Mouse (Mus musculus) layer of hippocampus, adult 9-11 months (tissue): Measurements from ENCODE around the gene Hsd3b5.
"Not testable (repeated sequence)": the region's sequence is repeated elsewhere in the genome, so short reads cannot be mapped to it uniquely, and the experiment has no call there.

Experiments used
- DNase-seq: peaks from one replicate; pipeline ENCODE4 v3.0.0; 2022

The Hsd3b5 gene

DNA sequence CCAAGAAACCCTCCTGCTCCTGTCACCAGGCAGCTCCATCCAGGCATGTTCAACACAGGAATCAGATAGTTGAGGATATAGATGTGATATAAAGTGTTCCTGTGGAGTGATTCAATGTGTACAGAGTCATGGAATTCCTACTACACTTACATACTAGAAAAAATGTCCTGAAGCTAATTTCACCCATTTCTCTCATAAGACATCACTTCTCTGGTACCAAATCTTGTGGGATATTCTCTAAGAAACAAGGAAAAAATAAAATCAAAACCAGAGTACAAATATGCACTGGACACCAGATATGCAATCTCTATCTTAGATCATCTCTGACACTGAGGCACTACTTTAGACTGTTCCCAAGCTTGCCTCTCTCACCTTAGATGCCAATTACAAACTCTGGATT, at the start of gene Hsd3b5:
Gene Hsd3b5 (minus strand): TSS at position 101 of the 400 bp plus-strand sequence.
- no peak for DNase-seq

DNA sequence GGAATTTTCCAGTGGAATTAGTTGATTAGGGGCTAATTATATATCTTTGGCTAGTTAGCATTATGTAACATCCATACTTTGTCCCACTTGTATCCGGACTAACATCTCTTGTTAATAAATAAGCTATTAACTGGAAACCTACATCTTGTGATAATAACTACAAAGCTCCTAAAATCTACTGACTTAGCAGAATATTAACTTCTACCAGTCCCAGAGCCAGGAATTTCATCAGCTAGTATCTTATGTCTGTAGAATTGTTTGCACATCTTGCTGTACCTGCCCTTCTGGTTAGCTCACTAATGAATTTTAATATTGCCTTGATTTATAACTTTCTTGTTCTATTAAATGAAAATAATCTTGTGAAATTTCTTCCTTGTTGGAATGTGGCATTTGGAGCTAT, 5.1 kb upstream of the Hsd3b5 start:
- DNase-seq: no peak

DNA sequence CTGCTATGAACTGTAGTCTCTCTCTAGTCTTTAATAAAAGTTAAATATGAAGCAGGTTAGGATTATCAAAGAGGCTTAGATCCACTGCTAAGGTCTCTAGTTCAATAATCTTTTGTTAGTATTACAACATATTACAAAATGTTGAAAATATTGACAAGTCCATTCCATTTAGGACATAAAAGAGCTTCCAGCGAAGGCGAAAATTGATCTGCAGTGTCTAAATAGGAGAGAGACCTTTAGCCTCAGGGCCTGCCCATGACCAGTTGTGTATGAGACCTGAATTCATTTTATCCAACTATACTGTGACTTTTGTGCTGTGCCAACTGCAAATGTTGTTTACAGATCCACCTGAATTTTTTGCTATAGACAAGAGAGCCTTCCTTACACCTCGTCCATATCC, 419 bp downstream of the Hsd3b5 start:
- no peak for DNase-seq

DNA sequence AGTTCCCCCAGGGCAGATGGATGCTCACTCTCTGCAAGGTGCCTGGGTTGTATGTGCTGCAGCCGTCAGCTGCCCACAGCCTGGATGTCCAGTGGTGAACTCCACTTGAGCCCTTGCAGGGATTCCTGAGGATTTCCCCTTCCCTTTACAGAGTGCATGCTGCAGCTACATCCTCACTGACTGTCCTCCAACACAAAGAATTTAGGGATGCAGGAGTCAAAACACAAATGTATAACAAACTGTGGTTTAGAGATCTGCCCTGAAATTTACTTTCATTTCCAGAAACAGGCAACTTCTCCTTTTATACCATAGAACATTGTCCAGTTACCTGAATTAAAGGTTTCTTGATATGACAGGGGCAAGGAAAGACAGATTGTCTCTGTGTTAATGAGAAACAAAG, 13.3 kb downstream of the Hsd3b5 start:
- not testable (repeated sequence) for DNase-seq

DNA sequence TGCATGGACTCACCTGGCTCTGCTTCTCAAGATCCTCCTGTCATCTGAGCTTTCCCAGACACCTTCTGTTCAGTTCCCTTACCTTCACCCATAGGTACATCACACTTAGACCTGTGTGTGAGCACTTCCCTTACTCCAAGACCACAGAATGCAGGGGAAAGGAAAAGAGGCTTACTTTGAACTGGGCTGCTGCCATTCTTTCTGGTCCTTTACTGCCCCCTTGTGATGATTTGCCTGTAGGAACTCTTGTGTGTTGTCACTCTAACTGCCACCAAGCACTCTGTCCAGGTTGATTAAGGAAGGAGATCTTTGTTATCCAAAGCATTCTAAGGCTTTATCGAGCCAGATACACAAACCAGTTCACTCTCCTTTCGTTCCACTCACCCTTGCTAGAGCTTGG, 13.8 kb downstream of the Hsd3b5 start:
- DNase-seq: not testable (repeated sequence)

DNA sequence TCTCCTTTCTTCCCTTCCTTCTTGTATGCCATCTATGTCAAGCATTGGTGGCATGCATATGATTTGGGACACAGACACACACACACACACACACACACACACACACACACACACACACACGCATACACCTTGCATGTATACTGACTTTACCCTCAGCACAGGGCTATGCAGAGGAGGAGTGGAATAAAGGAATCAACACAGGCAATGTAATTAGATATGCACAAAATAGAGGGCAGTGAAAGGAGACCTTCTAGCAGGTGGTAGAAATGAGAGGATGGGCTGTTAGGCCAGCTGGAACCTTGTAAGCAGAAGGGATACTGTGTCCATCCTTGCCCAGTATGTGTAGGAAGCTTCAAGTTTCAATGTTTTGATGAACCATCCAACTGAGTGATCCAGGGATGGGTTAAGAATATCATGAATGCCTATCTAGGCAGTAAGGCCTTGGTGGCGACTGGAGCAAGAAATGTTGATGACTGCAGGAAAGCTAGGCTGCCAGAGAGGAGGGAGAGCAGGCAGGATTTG, 15.6 kb downstream of the Hsd3b5 start:
- DNase-seq: not testable (repeated sequence)

DNA sequence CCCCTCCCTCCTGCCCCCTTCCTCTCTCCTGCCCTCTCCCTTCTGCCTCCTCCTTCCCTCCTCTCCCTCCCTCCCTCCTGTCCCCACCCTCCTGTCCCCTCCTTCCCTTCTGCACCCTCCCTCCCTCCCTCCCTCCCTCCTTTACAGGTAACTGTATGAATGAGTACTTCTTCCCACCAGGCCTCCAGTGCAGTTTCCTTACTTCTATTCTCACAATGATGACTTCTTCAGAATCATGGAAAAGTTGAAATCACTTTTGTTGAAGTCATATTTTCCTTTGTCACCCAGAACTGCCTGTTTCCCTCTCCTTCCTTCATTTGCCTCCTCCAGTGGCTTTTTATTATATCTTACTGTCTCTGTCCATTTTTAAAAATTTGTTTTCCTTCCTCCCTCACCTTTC, 16.1 kb downstream of the Hsd3b5 start:
- DNase-seq: no peak

- not testable (repeated sequence) for DNase-seq
Measured at GRCm38 (mm10) chr3:98613540-98613939, 16.5 kb downstream of the Hsd3b5 start.

DNA sequence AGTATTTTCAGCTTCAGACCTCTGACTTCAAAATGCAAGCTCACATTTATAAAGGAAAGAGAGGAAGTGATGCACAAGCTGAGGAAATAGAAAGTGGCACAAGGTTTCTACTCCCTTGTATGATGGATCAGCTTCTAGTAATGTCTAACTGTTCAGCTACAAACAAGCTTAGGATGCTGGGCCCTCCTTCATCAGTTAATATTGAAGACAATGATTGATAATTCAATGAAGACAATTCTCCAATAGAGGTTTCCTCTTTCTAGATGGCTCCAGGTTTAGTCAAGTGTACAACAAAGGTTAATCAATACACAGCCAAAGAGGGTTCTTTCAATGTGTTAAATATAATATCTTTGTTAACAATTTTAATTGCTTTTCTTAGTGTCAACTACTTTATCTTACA, 41.3 kb downstream of the Hsd3b5 start, which contains the start of gene Gm10681:
Gene Gm10681 (minus strand): TSS at position 101 of the 400 bp plus-strand sequence.
- DNase-seq: no peak

DNA sequence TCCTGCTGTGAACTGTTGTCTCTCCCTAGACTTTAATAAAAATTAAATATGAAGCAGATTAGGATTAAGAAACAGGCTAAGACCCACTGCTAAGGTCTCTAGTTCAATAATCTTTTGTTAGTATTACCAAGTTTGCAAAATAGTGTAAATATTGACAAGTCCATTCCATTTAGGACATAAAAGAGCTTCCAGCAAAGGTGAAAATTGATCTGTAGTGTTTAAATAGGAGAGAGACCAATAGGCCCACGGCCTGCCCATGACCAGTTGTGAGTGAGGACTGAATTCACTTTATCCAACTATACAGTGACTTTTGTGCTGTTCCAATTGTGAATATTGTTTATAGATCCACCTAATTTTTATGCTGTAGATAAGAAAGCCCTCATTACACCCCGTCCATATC, 42.3 kb downstream of the Hsd3b5 start:
- DNase-seq: no peak

DNA sequence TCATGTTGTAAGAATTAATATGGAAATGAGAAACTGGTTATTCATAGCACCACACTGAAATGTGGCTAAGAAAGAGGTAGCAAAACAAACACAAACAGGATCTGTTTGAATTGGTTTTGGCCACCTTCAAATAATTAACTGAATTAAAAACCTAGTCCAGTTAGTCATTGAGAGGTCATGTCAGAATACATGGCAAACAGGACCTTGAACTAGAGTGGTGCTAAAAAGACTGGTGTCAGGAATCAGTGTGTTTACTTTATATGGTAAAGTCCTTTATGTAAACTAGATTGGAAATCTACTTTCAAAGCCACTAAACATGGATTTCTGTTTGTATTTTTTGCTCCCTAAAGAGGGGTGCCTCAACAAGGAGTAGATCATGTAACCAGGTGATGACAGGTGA, 47.4 kb downstream of the Hsd3b5 start:
- not testable (repeated sequence) for DNase-seq

DNA sequence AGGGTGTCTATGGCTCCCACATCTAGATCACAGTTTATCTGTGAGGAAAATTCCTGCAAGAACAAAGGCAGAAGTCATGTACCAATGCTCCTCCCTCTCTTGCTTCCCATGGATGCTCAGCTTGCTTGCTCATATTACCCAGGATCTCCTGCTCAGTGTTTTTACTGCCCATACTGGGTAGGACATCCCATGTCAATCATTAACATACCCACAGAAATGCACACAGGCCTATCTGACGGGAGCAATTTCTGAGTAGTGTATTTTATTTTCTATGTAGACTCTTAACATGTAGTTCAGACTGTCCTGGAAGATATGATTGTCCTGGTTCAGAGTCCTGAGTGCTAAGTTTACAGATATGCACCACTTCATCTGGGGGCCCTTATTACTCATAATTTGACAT, 47.9 kb downstream of the Hsd3b5 start:
- not testable (repeated sequence) for DNase-seq

DNA sequence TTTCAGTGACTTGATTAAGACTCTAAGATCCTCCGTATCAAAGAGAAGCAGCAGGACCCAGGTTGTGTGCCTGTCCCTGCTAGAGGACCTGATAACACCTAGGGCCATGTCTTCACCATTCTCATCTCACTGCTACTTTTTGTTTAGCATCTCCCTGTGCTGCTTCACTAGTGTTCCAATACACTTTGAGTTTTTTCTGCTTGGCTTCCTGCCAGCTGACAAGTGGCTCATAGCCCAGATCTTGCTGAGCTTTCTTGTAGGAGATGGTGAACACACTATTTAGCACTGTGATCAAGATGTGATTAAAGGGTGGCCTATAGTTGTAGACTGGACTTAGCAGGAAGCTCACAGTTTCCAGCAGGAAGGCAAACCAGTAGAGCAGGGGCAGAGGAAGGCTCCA, 49.0 kb downstream of the Hsd3b5 start:
- DNase-seq: peak; percentile 47
